Mouse (Mus musculus) heart, postnatal 0 days (tissue): ENCODE results near the gene Afg1l. TPM values are rescaled to one million over a fixed set of nuclear protein-coding genes. Genes with fewer than 3 reads are reported as not detected.

Experiments used
- ATAC-seq: fragments of 200-750 bp; cut with Nextera tagmentation; 2 replicates; pipeline ENCODE4 v1.8.0; 2017; ENCODE audit warnings: low read depth, moderate number of reproducible peaks, moderate library complexity; ENCODE audit not compliant: insufficient read depth
- DNase-seq: peaks from one replicate; pipeline ENCODE4 v3.0.0-alpha.2; 2016; ENCODE audit warnings: low spot score
- H3K27ac ChIP-seq: fragments of 300-500 bp; sonication (generic); 2 replicates; pipeline ENCODE4 v1.5.1; 2014; ENCODE audit warnings: low read depth, mild to moderate bottlenecking
- H3K27me3 ChIP-seq: fragments of 300-500 bp; sonication (generic); 2 replicates; pipeline ENCODE4 v1.6.1; 2014; ENCODE audit warnings: low read length, mixed read lengths; ENCODE audit not compliant: control insufficient read depth, insufficient read depth
- H3K36me3 ChIP-seq: fragments of 300-500 bp; sonication (generic); replicated peaks from 2 replicates; pipeline ENCODE4 v1.6.1; 2014; ENCODE audit warnings: low read length, mixed read lengths; ENCODE audit not compliant: control insufficient read depth, insufficient read depth
- H3K4me1 ChIP-seq: fragments of 300-500 bp; sonication (generic); 2 replicates; pipeline ENCODE4 v1.6.1; 2014; ENCODE audit warnings: antibody characterized with exemption; ENCODE audit not compliant: control insufficient read depth, insufficient read depth
- H3K4me2 ChIP-seq: fragments of 300-500 bp; sonication (generic); 2 replicates; pipeline ENCODE4 v1.6.1; 2014; ENCODE audit warnings: low read depth, mild to moderate bottlenecking, low read length, moderate library complexity
- H3K4me3 ChIP-seq: fragments of 300-500 bp; sonication (generic); 2 replicates; pipeline ENCODE4 v1.5.1; 2014; ENCODE audit warnings: low read depth, low read length
- H3K9ac ChIP-seq: fragments of 300-500 bp; sonication (generic); replicated peaks from 2 replicates; pipeline ENCODE4 v1.6.1; 2014; ENCODE audit warnings: low read depth, low read length, mixed read lengths
- H3K9me3 ChIP-seq: fragments of 300-500 bp; sonication (generic); replicated peaks from 2 replicates; pipeline ENCODE4 v1.6.1; 2016; ENCODE audit warnings: low read length; ENCODE audit not compliant: control insufficient read depth
- CTCF ChIP-seq: IDR thresholded peaks from 2 replicates; pipeline ENCODE4 v1.5.1; 2016; ENCODE audit warnings: antibody characterized with exemption, control low read depth, low read depth
- EP300 ChIP-seq: IDR thresholded peaks from 2 replicates; pipeline ENCODE4 v1.6.1; 2016; ENCODE audit warnings: antibody characterized with exemption, low read depth
- WGBS: fragments of 180-500 bp; shearing (Covaris S2); extraction: QIAGEN DNeasy Blood & Tissue Kit; methylation state at CpG from one replicate; pipeline ENCODE4 v1.1.7; 2014; 5-methylcytosine and 5-hydroxymethylcytosine counted together
- polyA plus RNA-seq: library from polyadenylated mRNA; unstranded; fragments of >200 nt; fragmentation: Nextera tagmentation; extraction: Ambion mirVana; gene quantifications from 2 replicates; pipeline ENCODE4 v1.2.1, GENCODE M21; 2015
- total RNA-seq: library from RNA; depleted of rRNA; stranded (reverse); fragments of >200 nt; gene quantifications from 2 replicates; pipeline ENCODE4 v1.2.3, GENCODE M21; 2014; ENCODE audit warnings: low replicate concordance

The Afg1l gene
- total and polyA plus RNA-seq, 2 experiments from 2014 or later, result 21.8 to 24.7 TPM

- Histone ChIP-seq H3K4me2 (peak overlapping the region; percentile 81), H3K9me3 (no peaks in the 10 kb centered on the region), H3K27me3 (no peaks in the 10 kb centered on the region), H3K36me3 (no peaks in the 10 kb centered on the region), H3K4me3 (peak overlapping the region; percentile 86), H3K27ac (peak overlapping the region; percentile 98), H3K9ac (peak overlapping the region; percentile 88), H3K4me1 (0 out of 2 replicates have a peak, but pooled peaks cover 20% of the 10 kb centered on the region)
- WGBS, result under 1% methylated on average over 55 of the region's 55 CpGs
- ATAC-seq (peak; percentile 21), DNase-seq (peak; percentile 73)
- TF ChIP-seq CTCF, result no peak
- TF ChIP-seq EP300, result 0 out of 2 replicates have a peak, but pooled peaks have one; percentile 6
These were observed 24.2 kb upstream of the Afg1l start for GRCm38 (mm10) chr10:42502349-42503111.

- Histone ChIP-seq H3K4me2 (peak within 1 kb of the TSS; percentile 81), H3K4me3 (peak within 1 kb of the TSS; percentile 86), H3K36me3 (no peaks in the 10 kb centered on the region), H3K9me3 (no peaks in the 10 kb centered on the region), H3K9ac (peak within 1 kb of the TSS; percentile 88), H3K27ac (peak within 1 kb of the TSS; percentile 98), H3K27me3 (no peaks in the 10 kb centered on the region), H3K4me1 (0 out of 2 replicates have a peak, but pooled peaks cover 16% of the 10 kb centered on the region)
- WGBS, result under 1% methylated on average over 68 of the region's 68 CpGs
- no peak for TF ChIP-seq CTCF
- no peak for TF ChIP-seq EP300
- peak; percentile 98 for DNase-seq
- peak; percentile 96 for ATAC-seq
These were observed 23.5 kb upstream of the Afg1l start, which contains the start of gene Snx3 for GRCm38 (mm10) chr10:42501775-42502348. Snx3 (plus strand) TSS chr10:42502030.

- Histone ChIP-seq H3K9ac (no peak overlapping the region), H3K27me3 (no peaks in the 10 kb centered on the region), H3K27ac (peak overlapping the region; percentile 98), H3K9me3 (no peaks in the 10 kb centered on the region), H3K36me3 (no peaks in the 10 kb centered on the region), H3K4me2 (peak overlapping the region; percentile 17; the same call in 1 of the 2 replicates), H3K4me1 (0 out of 2 replicates have a peak, but pooled peaks cover 16% of the 10 kb centered on the region), H3K4me3 (no peak overlapping the region; the same call in 1 of the 2 replicates)
- TF ChIP-seq CTCF, result no peak
- TF ChIP-seq EP300, result no peak
- ATAC-seq (no peak), DNase-seq (no peak)
- 63% methylated on average over 5 of the region's 5 CpGs for WGBS
These were observed 22.8 kb upstream of the Afg1l start for GRCm38 (mm10) chr10:42501161-42501560.

DNA sequence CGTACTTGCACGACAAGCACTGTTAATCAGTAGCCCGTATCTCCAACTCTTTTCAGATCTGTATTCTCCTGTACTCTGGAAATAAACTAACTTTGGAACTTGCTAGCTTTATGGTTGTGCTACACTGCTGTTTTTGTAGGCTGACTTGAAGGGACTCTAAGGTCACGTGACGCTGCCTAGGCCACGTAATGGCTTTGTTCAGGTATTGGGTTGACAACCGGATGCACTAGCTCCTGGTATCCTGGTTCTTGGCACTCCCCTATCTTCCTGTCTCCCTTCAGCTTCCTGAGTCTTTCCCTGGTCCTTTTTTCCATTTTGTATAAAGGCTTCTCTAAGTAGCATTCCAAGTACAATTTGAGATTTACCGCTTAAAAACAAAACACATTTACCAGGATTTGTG is 22.2 kb upstream of the Afg1l start:
- 77% methylated on average over 8 of the region's 8 CpGs for WGBS
- ATAC-seq (no peak), DNase-seq (no peak)
- Histone ChIP-seq H3K4me2 (no peak overlapping the region), H3K4me1 (0 out of 2 replicates have a peak, but pooled peaks cover 11% of the 10 kb centered on the region), H3K4me3 (no peak overlapping the region), H3K9ac (no peak overlapping the region), H3K27me3 (no peaks in the 10 kb centered on the region), H3K27ac (peak overlapping the region; percentile 98), H3K36me3 (no peaks in the 10 kb centered on the region), H3K9me3 (no peaks in the 10 kb centered on the region)
- TF ChIP-seq CTCF (no peak), EP300 (no peak)

- no peak overlapping the region for H3K4me2 ChIP-seq
- DNase-seq (no peak), ATAC-seq (no peak)
- peaks cover 9% of the 10 kb centered on the region; the same call in 1 of the 2 replicates for H3K4me1 ChIP-seq
- no peaks in the 10 kb centered on the region for H3K36me3 ChIP-seq
- no peak overlapping the region for H3K27ac ChIP-seq
- H3K9me3 ChIP-seq, result no peaks in the 10 kb centered on the region
- H3K4me3 ChIP-seq, result no peak overlapping the region
- 45% methylated on average over 4 of the region's 4 CpGs for WGBS
- H3K27me3 ChIP-seq, result no peaks in the 10 kb centered on the region
- H3K9ac ChIP-seq, result no peak overlapping the region
- TF ChIP-seq CTCF, result no peak
- TF ChIP-seq EP300, result no peak
These were observed 14.6 kb upstream of the Afg1l start for GRCm38 (mm10) chr10:42493000-42493399.
